Mouse (Mus musculus) heart, adult 10 weeks (tissue): ENCODE measurements around the gene Prdx1. TPM values are rescaled to one million over a fixed set of nuclear protein-coding genes. Genes with fewer than 3 reads are reported as not detected.

Source experiments
- polyA plus RNA-seq: library from polyadenylated mRNA; stranded (reverse); fragments of 350-450 nt; fragmentation: Illumina TruSeq; extraction: RNeasy Lipid Tissue Mini Kit (QIAGEN cat#74804); gene quantifications from one replicate; pipeline ENCODE4 v1.2.3, GENCODE M21; 2014; ENCODE audit warnings: low read depth, low replicate concordance

The Prdx1 gene
- 614 TPM for polyA plus RNA-seq

DNA sequence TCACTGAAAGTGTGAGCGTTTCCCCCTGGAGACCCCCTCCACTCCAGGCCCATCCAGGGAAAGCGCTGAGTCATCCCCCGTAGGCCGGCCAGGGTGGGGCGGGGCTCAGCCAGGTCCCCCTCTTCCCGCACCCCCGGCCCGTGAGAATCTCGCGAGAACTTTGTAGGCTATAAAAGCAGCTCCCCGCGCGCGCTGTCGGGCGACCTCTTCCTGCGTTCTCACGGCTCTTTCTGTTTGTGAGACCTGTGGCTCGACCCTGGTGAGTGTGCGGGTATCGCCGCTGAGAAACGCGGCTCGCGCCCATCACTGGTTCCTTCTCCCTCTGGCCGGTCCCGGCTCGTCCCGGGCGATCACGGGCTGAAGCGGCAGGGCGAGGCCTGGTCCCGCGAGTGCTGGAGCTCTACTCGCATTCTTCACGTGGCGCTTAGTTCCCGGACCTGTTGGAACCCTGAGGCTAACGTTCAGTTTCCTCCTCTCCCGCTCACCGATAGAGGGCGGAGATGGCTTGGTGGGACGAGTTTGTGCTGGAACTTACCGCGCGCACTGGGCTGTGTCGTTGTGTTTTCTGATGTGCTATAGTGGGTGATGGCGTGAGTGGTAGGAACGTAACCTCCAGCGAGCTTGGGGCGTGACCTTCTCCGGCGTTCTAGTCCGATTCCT, at the start of gene Prdx1:
Gene Prdx1 (plus strand): TSS at position 143 of the 660 bp plus-strand sequence.

DNA sequence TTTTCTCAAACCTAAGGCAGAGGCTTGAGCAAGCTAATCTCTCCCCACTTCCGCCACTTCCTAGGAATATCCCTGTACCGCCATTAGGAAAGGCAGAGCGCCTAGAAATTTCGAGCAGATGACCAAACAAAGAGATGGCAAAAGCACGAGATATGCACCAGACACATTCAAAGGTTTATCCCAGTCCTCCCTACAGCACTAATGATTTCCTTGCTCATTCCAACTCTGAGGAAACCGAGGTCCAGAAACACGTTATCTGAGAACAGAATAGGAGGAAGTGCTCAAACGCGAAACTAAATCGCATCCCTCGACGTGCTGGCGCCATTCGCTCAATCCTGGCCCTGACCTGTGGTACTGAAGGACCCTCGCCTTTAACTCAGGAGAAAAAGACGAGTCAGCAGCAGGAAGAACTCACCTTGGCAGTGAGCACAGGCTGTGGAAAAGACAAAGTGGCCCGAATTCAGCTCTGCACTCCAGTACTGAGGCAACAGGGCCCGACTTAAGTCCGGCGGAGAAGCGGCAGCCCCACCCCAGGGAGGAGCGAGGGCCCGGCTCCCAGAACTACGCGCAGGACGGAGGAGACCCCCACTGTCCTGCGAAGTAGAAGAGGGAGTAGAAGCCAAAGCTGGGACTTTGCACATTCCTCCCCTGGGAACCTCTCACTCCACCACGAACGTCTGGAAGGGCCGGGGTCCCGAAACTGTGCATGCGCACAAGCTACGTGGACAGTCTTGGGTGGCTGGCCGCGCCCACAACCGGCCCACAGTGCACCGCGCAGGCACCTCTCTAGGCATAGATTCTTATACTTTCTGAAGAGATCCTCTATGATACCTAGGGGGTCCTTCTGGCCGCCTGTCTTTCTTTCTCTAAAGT, 34.2 kb upstream of the Prdx1 start, which contains the start of gene Akr1a1:
Gene Akr1a1 (minus strand): TSS at position 757 of the 873 bp plus-strand sequence.

DNA sequence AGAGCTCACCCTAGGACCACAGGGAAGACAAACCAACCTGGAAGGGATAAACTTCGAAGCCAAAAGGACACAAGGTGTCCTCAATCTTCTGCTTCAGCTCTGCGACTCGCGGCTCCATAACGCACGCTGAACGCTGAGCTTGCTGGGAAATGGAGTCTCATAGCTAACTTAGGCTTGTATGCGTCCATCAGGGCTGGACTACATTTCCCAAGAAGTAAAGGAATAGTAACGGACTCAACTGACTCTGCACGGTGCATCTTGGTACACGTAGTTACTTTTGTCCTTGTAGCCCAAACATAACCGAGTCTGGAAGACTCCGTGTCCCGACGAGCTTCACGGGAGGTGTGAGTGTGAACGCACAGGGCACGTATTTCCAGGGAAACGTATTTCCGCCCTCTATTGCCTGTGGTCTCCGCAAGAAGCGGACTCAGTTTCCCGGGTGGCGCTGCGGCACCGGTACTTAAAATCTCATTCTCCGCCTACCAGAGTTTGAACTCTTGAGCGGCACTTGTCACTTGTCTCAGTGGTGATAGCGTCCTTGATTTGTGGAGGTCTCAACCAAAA, 22.9 kb downstream of the Prdx1 start, which contains the start of the genes Mmachc and Ccdc163:
Gene Mmachc (minus strand): TSS at position 206 of the 564 bp plus-strand sequence.
Gene Ccdc163 (plus strand): TSS at position 309 of the 564 bp plus-strand sequence.

DNA sequence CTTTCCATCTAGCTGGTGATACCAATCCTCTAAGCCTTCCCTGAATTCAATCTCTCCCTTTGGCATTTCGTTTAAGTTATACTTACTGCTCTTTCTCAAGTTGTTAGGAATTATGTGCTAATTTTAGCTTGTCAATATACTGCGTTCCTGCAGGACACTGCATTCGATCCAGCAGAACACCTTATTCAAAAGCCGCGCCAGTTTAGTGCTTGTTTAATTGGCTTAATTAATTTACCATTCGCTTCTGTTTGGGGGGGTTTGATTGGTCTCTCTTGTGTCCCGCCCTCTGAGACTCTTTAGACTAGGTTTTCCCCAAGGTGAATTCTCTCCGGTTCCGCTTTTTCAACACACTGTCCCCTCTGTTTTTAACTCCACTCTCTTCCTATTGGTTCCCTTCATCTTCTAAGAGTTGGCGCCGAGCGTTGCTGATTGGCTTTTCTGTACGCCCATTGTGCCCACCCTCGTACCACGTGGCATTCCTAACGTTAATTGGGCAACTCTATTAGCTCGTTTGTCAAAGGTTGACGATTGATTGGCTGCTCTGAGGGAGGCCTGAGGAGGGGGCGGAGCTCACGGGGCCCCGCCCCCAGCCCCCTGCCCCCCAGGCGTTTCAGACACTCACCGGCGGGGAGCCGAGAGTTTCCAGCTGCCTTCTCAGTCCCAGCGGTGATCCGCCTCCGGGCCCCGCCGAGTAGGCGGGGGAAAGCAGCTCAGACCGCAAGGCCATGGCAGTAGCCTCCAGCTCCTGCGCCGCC, 35.2 kb downstream of the Prdx1 start, which contains the start of gene Tesk2:
Gene Tesk2 (plus strand): TSS at position 606 of the 755 bp plus-strand sequence.

Other genes starting within 250 kb of the Prdx1 start
- 94.7 TPM for gene Mast2, start 221.4 kb upstream of the Prdx1 start, polyA plus RNA-seq
- gene Ipp, start 178.0 kb upstream of the Prdx1 start, polyA plus RNA-seq, result 11.9 TPM
- gene Tmem69, start 129.6 kb upstream of the Prdx1 start, polyA plus RNA-seq, result 39.4 TPM
- gene Gpbp1l1, start 127.9 kb upstream of the Prdx1 start, polyA plus RNA-seq, result 45.6 TPM
- 3.7 TPM for gene Ccdc17, start 88.9 kb upstream of the Prdx1 start, polyA plus RNA-seq
- 28.0 TPM for gene Nasp, start 57.6 kb upstream of the Prdx1 start, polyA plus RNA-seq
- 265 TPM for gene Akr1a1, start 33.9 kb upstream of the Prdx1 start, polyA plus RNA-seq
- gene Mmachc, start 22.9 kb downstream of the Prdx1 start, polyA plus RNA-seq, result 56.3 TPM
- 15.1 TPM for gene Ccdc163, start 23.0 kb downstream of the Prdx1 start, polyA plus RNA-seq
- gene Tesk2, start 35.4 kb downstream of the Prdx1 start, polyA plus RNA-seq, result 2.0 TPM
- 11.1 TPM for gene Toe1, start 122.1 kb downstream of the Prdx1 start, polyA plus RNA-seq
- gene Mutyh, start 122.2 kb downstream of the Prdx1 start, polyA plus RNA-seq, result 2.5 TPM
- 3.7 TPM for gene Hpdl, start 136.2 kb downstream of the Prdx1 start, polyA plus RNA-seq
- gene Zswim5, start 191.8 kb downstream of the Prdx1 start, polyA plus RNA-seq, result 0.94 TPM